Comparison of ENCODE assay signal across 17 mouse cellular contexts in genomic region chr7:30060341-30060740, GRCm38 (mm10). TPM values are rescaled to one million over a fixed set of nuclear protein-coding genes. Genes with fewer than 3 reads are reported as not detected.
"Had no signal": no experiment of that assay in that cellular context is flagged by ENCODE, and none has a peak within 500 bp of the region (broad histone marks: within the 10 kb centered on the region; RNA-seq: fewer than 3 reads in every experiment).

No protein-coding gene starts in this region.

- H3K4me1 ChIP-seq: liver, embryonic 12.5 days; midbrain, embryonic 10.5 days; neural tube, embryonic 15.5 days had no signal

- H3K27me3 ChIP-seq: liver, embryonic 12.5 days; neural tube, embryonic 15.5 days had no signal

- H3K4me2 ChIP-seq: liver, embryonic 12.5 days; lung, embryonic 14.5 days; neural tube, embryonic 15.5 days had no signal

- H3K9ac ChIP-seq: liver, embryonic 12.5 days; lung, embryonic 14.5 days; neural tube, embryonic 15.5 days had no signal

- H3K9me3 ChIP-seq: liver, embryonic 12.5 days; midbrain, embryonic 10.5 days; neural tube, embryonic 15.5 days had no signal

- H3K27ac ChIP-seq: liver, embryonic 12.5 days; midbrain, embryonic 10.5 days; neural tube, embryonic 15.5 days; stomach, postnatal 0 days had no signal

- ATAC-seq: liver, embryonic 12.5 days had no signal

- H3K4me3 ChIP-seq: liver, embryonic 12.5 days; midbrain, embryonic 10.5 days; myocyte; neural tube, embryonic 15.5 days had no signal

- DNase-seq: left cerebral cortex, postnatal 4 days; lung, embryonic 14.5 days; lung, postnatal 10 days; lung, postnatal 4 days; midbrain, embryonic 14.5 days; right cerebral cortex, adult 18-20 months; right cerebral cortex, postnatal 25 days; thymus, postnatal 4 days had no signal

RNA-seq across cellular contexts. Expression of gene Gm26920, which starts 29.9 kb away (rescaled TPM):
- total RNA-seq: layer of hippocampus, adult 8-10 months; layer of hippocampus, postnatal 14 days; megakaryocyte, adult 5-6 weeks had no signal
- polyA plus RNA-seq: liver, embryonic 16.5 days had no signal
